Mouse (Mus musculus) hindbrain, embryonic 14.5 days (tissue): ENCODE measurements at regions not wholly inside any gene's neighbourhood (a gene's known extent, or its start where the extent isn't known, plus 50 kb on each side); places are given as distances from the start of the nearest gene placed in this dataset.
"Not testable (repeated sequence)": the region's sequence is repeated elsewhere in the genome, so short reads cannot be mapped to it uniquely, and the experiment has no call there.

Source experiments
- ATAC-seq: fragments of 200-750 bp; cut with Nextera tagmentation; 2 replicates; pipeline ENCODE4 v1.8.0; 2017; ENCODE audit warnings: moderate number of reproducible peaks, mild to moderate bottlenecking, moderate TSS enrichment, moderate library complexity; ENCODE audit not compliant: low FRiP score
- DNase-seq: peaks from one replicate; pipeline ENCODE4 v3.0.0-alpha.2; 2015; ENCODE audit warnings: low spot score
- H3K27ac ChIP-seq: fragments of 300-500 bp; sonication (generic); 2 replicates; pipeline ENCODE4 v1.5.1; 2014; ENCODE audit warnings: mild to moderate bottlenecking, moderate library complexity
- H3K27me3 ChIP-seq: fragments of 300-500 bp; sonication (generic); 2 replicates; pipeline ENCODE4 v1.6.1; 2014; ENCODE audit warnings: mild to moderate bottlenecking, low read length, mixed read lengths; ENCODE audit not compliant: control insufficient read depth, insufficient read depth
- H3K36me3 ChIP-seq: fragments of 300-500 bp; sonication (generic); replicated peaks from 2 replicates; pipeline ENCODE4 v1.6.1; 2014; ENCODE audit not compliant: control insufficient read depth, insufficient read depth
- H3K4me1 ChIP-seq: fragments of 300-500 bp; sonication (generic); replicated peaks from 2 replicates; pipeline ENCODE4 v1.6.1; 2014; ENCODE audit warnings: antibody characterized with exemption, low read length, mixed read lengths; ENCODE audit not compliant: control insufficient read depth, insufficient read depth
- H3K4me2 ChIP-seq: fragments of 300-500 bp; sonication (generic); replicated peaks from 2 replicates; pipeline ENCODE4 v1.6.1; 2014; ENCODE audit warnings: mild to moderate bottlenecking, moderate library complexity
- H3K4me3 ChIP-seq: fragments of 300-500 bp; sonication (generic); replicated peaks from 2 replicates; pipeline ENCODE4 v1.5.1; 2014; ENCODE audit warnings: mild to moderate bottlenecking, low read length
- H3K9ac ChIP-seq: fragments of 300-500 bp; sonication (generic); 2 replicates; pipeline ENCODE4 v1.6.1; 2014
- H3K9me3 ChIP-seq: fragments of 300-500 bp; sonication (generic); 2 replicates; pipeline ENCODE4 v1.6.1; 2016; ENCODE audit warnings: low read length; ENCODE audit not compliant: control insufficient read depth
- WGBS: fragments of 180-500 bp; shearing (Covaris S2); extraction: QIAGEN DNeasy Blood & Tissue Kit; methylation state at CpG from one replicate; pipeline ENCODE4 v1.1.7; 2014; 5-methylcytosine and 5-hydroxymethylcytosine counted together

DNA sequence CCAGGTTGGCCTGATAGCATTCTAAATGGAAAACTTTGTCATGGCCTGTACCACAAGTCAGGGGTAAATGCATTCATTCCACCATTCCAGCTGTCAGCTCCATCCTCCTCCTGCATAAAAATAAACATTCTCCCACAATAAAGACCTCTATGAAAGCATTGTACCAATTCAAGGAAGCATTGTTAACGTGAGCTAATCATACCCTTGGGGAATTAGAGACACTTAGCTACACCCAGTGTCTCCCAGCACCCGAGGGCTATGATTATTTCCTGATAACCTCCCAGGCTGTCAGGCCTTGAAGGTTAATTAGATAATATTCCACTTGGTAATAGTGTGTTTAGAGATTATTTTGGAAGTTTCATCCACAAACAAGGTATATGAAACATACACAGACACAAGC, 182.1 kb downstream of the Ppp1r3a start:
- no peaks in the 10 kb centered on the region for H3K27me3 ChIP-seq
- DNase-seq (no peak), ATAC-seq (no peak)
- no peak overlapping the region for H3K9ac ChIP-seq
- no peaks in the 10 kb centered on the region for H3K36me3 ChIP-seq
- no peak overlapping the region for H3K4me3 ChIP-seq
- WGBS, result 33% methylated on average over 2 of the region's 2 CpGs
- H3K4me2 ChIP-seq, result no peak overlapping the region
- no peak overlapping the region for H3K27ac ChIP-seq
- no peaks in the 10 kb centered on the region for H3K4me1 ChIP-seq
- H3K9me3 ChIP-seq, result no peaks in the 10 kb centered on the region

DNA sequence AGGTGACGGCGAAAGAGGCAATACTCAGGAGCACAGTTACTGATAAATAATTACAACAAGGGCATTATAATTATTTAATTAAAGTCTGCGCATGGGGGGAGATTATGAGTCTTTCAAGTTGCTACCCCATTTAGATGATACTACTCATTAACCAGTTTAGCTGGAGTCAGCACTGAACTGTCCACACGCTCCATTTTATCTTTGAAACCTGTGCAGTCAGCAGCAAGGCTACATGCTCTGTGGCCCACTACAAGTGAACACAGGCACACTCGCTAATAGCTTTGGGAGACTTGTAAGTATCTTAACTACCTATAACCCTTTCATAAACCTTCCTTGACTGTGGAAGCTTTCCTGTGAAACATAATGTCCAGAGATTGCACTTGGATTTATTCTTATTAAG, 214.7 kb downstream of the Ppp1r3a start:
- Histone ChIP-seq H3K27me3 (no peaks in the 10 kb centered on the region), H3K9me3 (no peaks in the 10 kb centered on the region), H3K4me2 (no peak overlapping the region), H3K27ac (no peak overlapping the region), H3K4me3 (no peak overlapping the region), H3K36me3 (no peaks in the 10 kb centered on the region), H3K9ac (no peak overlapping the region), H3K4me1 (no peaks in the 10 kb centered on the region)
- DNase-seq (no peak), ATAC-seq (peak; percentile 40; the same call in 1 of the 2 replicates)
- WGBS, result 91% methylated on average over 5 of the region's 5 CpGs

DNA sequence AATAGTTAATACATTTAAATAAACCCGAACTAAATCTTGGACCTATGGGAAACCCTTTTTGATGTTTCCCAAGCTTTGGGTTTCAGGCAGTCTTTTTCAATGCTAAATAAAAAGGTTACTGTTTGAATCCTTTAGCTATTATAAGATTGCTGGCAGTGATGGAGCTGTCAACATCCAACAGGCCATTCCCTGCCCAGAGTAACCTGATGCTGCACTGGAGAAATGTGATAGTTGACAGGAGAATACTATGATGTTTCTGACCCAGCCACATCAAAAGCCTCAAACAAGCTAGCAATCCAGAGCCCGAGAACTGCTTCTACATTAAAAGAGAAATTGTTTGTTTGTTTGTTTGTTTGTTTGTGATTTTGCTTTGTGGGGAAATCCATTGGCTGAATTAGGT, 226.0 kb downstream of the Ppp1r3a start:
- Histone ChIP-seq H3K4me1 (no peaks in the 10 kb centered on the region), H3K4me2 (no peak overlapping the region), H3K4me3 (no peak overlapping the region), H3K27me3 (no peaks in the 10 kb centered on the region), H3K36me3 (no peaks in the 10 kb centered on the region), H3K27ac (no peak overlapping the region), H3K9ac (no peak overlapping the region), H3K9me3 (no peaks in the 10 kb centered on the region)
- ATAC-seq (no peak), DNase-seq (no peak)
- 61% methylated on average over 2 of the region's 2 CpGs for WGBS

DNA sequence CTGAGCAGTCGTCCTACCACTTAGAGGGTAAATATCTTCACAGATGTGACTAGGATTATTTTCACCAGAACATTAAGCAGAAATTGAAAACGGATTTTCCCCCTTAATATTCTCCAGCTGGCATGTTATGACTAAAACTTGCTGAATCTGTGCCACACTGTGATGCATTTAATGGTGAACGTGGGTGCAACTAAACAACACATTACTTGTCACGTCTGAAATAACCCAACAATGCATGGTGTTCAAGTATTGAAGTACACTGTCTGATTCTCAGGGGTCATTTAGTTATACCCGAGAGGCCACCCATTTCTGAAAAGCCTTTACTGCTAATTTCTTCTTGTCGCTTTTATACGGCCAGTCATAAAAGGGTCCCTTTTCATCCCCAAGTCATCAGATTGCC, 226.5 kb downstream of the Ppp1r3a start:
- no peaks in the 10 kb centered on the region for H3K4me1 ChIP-seq
- ATAC-seq, result no peak
- 46% methylated on average over 7 of the region's 7 CpGs for WGBS

DNA sequence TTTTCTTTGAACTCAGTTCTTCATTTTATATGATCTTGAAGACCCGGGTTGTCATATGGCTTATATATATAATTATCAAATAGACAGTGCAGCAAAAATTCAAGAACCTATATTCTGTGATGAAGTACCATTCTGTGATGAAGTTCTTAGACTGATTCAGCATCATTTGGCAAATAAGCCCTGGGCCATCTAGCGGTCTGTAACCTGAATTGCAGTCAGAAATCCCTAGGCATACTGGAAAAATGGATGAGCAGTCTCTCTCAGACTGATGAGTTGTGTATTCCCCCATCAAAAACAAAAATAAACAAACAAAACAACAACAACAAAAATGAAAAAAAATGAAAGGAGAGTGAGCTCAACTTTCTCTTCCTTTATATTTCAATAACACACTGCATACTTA, 232.3 kb downstream of the Ppp1r3a start:
- WGBS, result 21% methylated on average over 2 of the region's 2 CpGs
- no peaks in the 10 kb centered on the region for H3K4me1 ChIP-seq
- DNase-seq (no peak), ATAC-seq (no peak)
- H3K9me3 ChIP-seq, result no peaks in the 10 kb centered on the region
- no peaks in the 10 kb centered on the region for H3K27me3 ChIP-seq
- H3K4me3 ChIP-seq, result no peak overlapping the region
- H3K27ac ChIP-seq, result no peak overlapping the region
- no peak overlapping the region for H3K9ac ChIP-seq
- no peaks in the 10 kb centered on the region for H3K36me3 ChIP-seq
- H3K4me2 ChIP-seq, result no peak overlapping the region

More for the DNA sequence above, 226.5 kb downstream of the Ppp1r3a start:
- no peak for DNase-seq
- Histone ChIP-seq H3K27me3 (no peaks in the 10 kb centered on the region), H3K4me2 (no peak overlapping the region), H3K9me3 (no peaks in the 10 kb centered on the region), H3K9ac (no peak overlapping the region), H3K4me3 (no peak overlapping the region), H3K27ac (no peak overlapping the region), H3K36me3 (no peaks in the 10 kb centered on the region)

DNA sequence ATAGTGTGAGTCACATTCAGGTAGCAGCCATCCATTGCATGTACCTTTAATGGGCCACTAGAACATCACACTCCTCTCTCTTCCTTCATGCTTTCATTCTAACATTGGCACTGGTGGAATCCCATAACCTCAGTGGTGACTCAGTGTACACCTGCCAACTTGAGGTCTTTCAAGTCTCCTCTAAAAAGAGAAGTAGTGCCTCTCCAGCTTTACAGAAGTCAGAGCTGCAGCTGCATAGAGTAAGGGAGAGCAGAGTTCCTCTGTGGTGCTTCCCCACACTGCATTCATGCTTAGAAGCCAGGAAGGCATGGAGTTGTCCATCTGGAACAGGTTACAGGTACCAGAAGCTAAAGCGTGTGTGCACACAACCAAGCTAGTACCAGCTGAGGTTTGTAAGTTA, 233.8 kb downstream of the Ppp1r3a start:
- no peaks in the 10 kb centered on the region for H3K4me1 ChIP-seq
- H3K27me3 ChIP-seq, result no peaks in the 10 kb centered on the region
- DNase-seq (no peak), ATAC-seq (no peak)
- no peak overlapping the region for H3K4me2 ChIP-seq
- WGBS, result 95% methylated on average over 1 of the region's 1 CpGs
- H3K27ac ChIP-seq, result no peak overlapping the region
- H3K9me3 ChIP-seq, result no peaks in the 10 kb centered on the region
- H3K9ac ChIP-seq, result no peak overlapping the region
- no peaks in the 10 kb centered on the region for H3K36me3 ChIP-seq
- no peak overlapping the region for H3K4me3 ChIP-seq

DNA sequence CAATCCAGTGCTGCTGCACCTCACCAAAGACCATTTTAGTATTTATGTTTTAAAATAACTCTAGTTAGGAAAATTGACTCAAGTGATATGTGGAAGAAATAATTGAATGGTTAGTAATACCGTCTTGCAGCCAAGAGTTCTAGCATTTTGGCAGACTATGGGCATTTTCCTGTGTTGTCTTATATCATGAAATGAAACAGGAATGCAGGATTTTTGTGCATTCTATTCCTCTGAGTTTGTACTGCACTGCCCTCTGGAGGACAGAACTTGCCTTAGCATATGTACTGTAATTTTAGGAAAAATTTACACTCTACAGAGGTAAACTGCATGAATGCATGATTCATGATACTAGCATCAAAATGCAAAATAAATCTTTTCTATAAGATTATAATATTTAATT, 250.9 kb downstream of the Ppp1r3a start:
- H3K27ac ChIP-seq, result no peak overlapping the region
- ATAC-seq (peak; percentile 73), DNase-seq (peak; percentile 83)
- H3K4me1 ChIP-seq, result no peaks in the 10 kb centered on the region
- no peak overlapping the region for H3K4me3 ChIP-seq
- 46% methylated on average over 1 of the region's 1 CpGs for WGBS
- no peaks in the 10 kb centered on the region for H3K9me3 ChIP-seq
- H3K4me2 ChIP-seq, result no peak overlapping the region
- no peaks in the 10 kb centered on the region for H3K36me3 ChIP-seq
- H3K9ac ChIP-seq, result no peak overlapping the region
- H3K27me3 ChIP-seq, result no peaks in the 10 kb centered on the region

DNA sequence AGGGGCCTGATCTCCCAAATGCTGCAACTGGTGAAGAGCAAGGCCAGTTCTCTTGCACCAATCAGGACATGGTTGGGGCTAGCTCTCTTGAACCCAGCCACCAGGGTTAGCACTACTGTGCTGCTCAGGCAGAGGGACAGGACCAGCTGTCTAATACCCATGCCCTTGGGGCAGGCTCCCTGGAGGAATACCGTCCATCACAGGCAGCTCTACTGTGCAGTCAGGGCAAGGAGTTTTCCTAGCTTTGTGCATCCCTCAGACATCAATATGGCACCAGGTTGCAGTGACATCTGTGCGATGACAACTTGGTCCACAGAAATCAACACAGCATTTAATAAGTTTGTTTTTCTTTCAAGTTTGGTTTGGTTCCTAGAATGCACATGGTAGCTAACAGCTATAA, 254.4 kb downstream of the Ppp1r3a start:
- no peaks in the 10 kb centered on the region for H3K9me3 ChIP-seq
- H3K27me3 ChIP-seq, result no peaks in the 10 kb centered on the region
- H3K4me1 ChIP-seq, result no peaks in the 10 kb centered on the region
- no peak for ATAC-seq
- WGBS, result 89% methylated on average over 2 of the region's 2 CpGs
- DNase-seq, result no peak
- H3K9ac ChIP-seq, result no peak overlapping the region
- no peak overlapping the region for H3K27ac ChIP-seq
- H3K36me3 ChIP-seq, result no peaks in the 10 kb centered on the region
- H3K4me2 ChIP-seq, result no peak overlapping the region
- H3K4me3 ChIP-seq, result no peak overlapping the region

DNA sequence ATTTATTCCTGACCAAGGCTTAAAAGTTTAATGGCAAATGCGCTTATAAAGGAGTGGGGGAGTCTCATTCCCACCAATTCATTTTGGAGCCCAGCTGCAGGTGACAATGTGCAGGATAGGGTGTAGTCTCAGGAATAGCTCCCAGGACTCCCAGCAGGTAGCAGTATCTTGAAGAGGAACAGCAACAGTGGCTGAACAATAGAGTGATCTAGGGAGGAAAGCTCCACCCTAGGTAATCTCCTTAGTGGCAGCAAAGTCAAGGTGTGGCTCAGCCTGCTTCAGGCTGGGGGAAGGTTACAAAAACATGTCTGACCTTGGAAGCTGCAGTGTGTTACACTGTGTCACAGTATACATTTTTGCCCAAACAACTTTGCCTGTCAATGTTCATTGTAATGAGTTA, 255.2 kb downstream of the Ppp1r3a start:
- H3K9ac ChIP-seq, H3K27me3 ChIP-seq, H3K4me1 ChIP-seq, H3K9me3 ChIP-seq, H3K27ac ChIP-seq, DNase-seq, H3K4me3 ChIP-seq, ATAC-seq, H3K36me3 ChIP-seq, H3K4me2 ChIP-seq: not testable (repeated sequence)
- WGBS, result 64% methylated on average over 1 of the region's 1 CpGs

DNA sequence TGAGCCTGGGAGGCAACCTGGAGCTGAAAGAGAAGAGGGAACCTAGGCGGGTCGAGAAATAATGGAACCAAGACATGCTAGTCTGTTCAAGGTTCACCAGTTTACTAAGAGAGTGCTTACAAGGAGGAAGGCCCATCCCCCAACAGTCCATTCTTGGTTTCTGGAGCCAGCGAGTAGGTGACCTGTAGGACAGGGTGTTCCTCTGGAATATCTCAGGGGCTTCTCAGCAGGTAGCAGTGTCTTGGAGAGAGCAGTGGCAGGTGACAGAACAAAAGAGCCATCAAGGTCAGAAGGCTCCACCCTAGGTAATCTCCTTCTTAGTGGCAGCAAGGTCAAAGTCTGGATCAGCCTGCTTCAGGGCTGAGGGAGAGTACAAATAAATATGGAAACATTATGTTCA, 268.4 kb downstream of the Ppp1r3a start:
- H3K4me1 ChIP-seq, H3K27ac ChIP-seq, H3K27me3 ChIP-seq, H3K9ac ChIP-seq, H3K4me3 ChIP-seq, H3K36me3 ChIP-seq, ATAC-seq, H3K4me2 ChIP-seq, DNase-seq, H3K9me3 ChIP-seq: not testable (repeated sequence)
- 58% methylated on average over 3 of the region's 3 CpGs for WGBS
